Mouse (Mus musculus): ENCODE measurements around the gene Gm7347.
"Not testable (repeated sequence)": the region's sequence is repeated elsewhere in the genome, so short reads cannot be mapped to it uniquely, and the experiment has no call there.

The Gm7347 gene

DNA sequence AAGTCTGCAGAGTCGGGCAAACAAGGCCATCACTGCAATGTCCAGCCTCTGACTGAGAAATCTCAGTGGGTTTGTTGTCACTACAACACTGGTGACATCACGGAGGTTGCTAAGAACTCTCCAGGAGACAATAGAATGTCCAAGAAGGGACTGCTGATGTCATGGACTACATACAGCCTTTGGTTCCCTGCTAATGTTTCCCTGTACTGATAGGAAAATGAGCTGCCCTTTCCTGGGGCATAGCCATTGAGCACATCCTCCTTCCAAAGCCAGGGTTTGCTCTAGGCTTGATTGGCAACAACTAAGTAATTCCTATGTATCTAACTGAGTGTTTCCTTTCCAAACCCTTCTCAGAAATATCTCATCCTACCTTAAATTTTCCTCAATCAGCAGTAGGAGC, at the start of gene Gm7347:
TSS of gene Gm7347 (minus strand) at position 101 of the 400 bp plus-strand sequence.
- not testable (repeated sequence) for DNase-seq (ENCODE audit: low spot score in 2 of 2)

DNA sequence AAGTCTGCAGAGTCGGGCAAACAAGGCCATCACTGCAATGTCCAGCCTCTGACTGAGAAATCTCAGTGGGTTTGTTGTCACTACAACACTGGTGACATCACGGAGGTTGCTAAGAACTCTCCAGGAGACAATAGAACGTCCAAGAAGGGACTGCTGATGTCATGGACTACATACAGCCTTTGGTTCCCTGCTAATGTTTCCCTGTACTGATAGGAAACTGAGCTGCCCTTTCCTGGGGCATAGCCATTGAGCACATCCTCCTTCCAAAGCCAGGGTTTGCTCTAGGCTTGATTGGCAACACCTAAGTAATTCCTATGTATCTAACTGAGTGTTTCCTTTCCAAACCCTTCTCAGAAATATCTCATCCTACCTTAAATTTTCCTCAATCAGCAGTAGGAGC, 46.9 kb upstream of the Gm7347 start, which contains the start of gene 5031410I06Rik:
TSS of gene 5031410I06Rik (minus strand) at position 101 of the 400 bp plus-strand sequence.
- DNase-seq (ENCODE audit: low spot score in 2 of 2) = not testable (repeated sequence)

DNA sequence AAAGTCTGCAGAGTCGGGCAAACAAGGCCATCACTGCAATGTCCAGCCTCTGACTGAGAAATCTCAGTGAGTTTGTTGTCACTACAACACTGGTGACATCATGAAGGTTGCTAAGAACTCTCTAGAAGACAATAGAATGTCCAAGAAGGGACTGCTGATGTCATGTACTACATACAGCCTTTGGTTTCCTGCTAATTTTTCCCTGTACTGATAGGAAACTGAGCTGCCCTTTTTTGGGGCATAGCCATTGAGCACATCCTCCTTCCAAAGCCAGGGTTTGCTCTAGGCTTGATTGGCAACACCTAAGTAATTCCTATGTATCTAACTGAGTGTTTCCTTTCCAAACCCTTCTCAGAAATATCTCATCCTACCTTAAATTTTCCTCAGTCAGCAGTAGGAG, 30.8 kb upstream of the Gm7347 start, which contains the start of gene Gm10471:
TSS of gene Gm10471 (minus strand) at position 101 of the 400 bp plus-strand sequence.
- DNase-seq (ENCODE audit: low spot score in 2 of 2) = not testable (repeated sequence)

DNA sequence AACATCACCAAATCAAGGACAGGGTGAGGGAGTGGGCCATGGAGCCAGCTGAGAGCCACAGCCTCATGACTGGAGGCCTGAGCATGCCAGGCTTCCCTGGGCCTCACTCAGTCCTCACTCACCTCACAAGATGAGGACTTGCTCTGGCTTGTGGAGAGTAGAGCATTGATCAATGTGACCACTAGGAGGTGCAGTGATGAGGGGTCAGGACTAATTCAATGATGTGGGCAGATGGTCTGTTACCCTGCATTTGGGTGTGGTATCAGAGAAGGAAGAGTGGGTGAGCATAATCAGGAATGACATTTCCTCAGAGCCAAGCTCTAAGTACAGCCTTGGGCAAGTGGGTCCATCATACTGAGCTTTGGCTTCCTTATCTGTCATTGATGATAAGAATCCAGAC, 20.6 kb upstream of the Gm7347 start:
- DNase-seq (ENCODE audit: low spot score in 2 of 2) = not testable (repeated sequence)

DNA sequence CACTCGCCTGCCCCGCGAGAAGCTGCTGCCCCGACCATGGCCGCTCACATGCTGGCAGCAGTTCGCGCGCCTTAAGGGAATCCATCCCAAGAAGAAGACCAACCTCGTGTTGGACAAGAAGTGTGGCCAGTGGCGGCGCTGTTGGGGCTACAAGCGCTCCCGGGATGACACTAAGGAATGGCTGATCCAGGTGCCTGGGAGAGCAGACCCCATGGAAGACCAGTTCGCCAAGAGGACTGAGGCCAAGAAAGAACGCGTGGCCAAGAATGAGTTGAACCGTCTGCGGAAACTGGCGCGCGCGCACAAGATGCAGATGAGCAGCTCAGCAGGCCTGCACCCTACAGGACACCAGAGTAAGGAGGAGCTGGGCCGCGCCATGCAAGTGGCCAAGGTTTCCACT, 12.3 kb upstream of the Gm7347 start:
- DNase-seq (ENCODE audit: low spot score in 2 of 2) = no peak

DNA sequence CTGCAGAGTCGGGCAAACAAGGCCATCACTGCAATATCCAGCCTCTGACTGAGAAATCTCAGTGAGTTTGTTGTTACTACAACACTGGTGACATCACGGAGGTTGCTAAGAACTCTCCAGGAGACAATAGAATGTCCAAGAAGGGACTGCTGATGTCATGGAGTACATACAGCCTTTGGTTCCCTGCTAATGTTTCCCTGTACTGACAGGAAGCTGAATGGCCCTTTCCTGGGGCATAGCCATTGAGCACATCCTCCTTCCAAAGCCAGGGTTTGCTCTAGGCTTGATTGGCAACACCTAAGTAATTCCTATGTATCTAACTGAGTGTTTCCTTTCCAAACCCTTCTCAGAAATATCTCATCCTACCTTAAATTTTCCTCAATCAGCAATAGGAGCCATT, 18.9 kb downstream of the Gm7347 start, which contains the start of gene Speer4a:
TSS of gene Speer4a (minus strand) at position 101 of the 400 bp plus-strand sequence.
- not testable (repeated sequence) for DNase-seq (ENCODE audit: low spot score in 2 of 2)

DNA sequence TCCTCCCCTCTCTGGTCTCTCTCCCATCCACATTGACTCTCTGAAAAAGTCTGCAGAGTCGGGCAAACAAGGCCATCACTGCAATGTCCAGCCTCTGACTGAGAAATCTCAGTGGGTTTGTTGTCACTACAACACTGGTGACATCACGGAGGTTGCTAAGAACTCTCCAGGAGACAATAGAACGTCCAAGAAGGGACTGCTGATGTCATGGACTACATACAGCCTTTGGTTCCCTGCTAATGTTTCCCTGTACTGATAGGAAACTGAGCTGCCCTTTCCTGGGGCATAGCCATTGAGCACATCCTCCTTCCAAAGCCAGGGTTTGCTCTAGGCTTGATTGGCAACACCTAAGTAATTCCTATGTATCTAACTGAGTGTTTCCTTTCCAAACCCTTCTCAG, 35.6 kb downstream of the Gm7347 start, which contains the start of gene Gm5862:
TSS of gene Gm5862 (minus strand) at position 101 of the 400 bp plus-strand sequence.
- DNase-seq (ENCODE audit: low spot score in 2 of 2) = not testable (repeated sequence)

DNA sequence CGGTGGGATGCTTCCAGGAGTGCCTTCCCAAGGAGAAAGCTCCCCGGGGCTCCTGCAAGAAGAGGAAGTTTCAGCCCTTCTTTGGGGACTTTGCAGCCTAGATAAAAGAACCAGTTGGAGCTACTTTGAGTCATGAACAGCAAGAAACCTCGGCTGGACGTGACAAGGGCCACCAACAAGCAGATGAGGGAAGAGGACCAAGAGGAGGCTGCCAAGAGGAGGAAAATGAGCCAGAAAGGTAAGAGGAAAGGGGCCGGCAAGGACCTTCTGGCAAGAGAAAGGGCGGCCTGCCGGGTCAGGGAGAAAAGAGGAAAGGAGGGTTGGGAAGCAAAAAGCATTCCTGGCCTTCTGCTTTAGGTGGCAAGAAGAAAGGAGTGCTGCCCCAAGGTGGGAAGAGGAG, 50.7 kb downstream of the Gm7347 start:
- not testable (repeated sequence) for DNase-seq (ENCODE audit: low spot score in 2 of 2)

DNA sequence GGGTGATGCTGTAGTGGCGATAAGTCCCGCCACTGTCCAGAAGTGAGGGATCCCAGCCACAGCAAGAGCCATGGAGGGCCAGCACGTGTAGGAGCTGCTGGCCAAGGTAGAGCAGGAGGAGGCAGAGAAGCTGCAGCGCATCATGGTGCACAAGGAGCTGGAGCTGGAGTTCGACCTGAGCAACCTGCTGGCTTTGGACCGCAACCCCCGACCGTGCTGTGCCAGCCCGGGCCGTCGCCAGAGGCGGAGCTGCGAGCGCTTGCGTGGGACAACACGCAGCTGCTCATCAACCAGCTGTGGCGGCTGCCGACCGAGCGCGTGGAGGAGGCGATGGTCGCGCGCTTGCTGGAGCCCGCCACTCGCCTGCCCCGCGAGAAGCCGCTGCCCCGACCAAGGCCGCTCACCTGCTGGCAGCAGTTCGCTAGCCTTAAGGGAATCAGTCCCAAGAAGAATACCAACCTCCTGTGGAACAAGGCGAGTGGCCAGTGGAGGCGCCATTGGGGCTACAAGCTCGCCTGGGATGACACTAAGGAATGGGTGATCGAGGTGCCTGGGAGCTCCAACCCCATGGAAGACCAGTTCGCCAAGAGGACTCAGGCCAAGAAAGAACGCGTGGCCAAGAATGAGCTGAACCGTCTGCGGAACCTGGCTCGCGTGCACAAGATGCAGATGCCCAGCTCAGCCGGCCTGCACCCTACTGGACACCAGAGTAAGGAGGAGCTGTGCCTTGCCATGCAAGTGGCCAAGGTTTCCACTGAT, 51.3 kb downstream of the Gm7347 start:
- DNase-seq (ENCODE audit: low spot score in 2 of 2) = peak; percentile 8 to 25

DNA sequence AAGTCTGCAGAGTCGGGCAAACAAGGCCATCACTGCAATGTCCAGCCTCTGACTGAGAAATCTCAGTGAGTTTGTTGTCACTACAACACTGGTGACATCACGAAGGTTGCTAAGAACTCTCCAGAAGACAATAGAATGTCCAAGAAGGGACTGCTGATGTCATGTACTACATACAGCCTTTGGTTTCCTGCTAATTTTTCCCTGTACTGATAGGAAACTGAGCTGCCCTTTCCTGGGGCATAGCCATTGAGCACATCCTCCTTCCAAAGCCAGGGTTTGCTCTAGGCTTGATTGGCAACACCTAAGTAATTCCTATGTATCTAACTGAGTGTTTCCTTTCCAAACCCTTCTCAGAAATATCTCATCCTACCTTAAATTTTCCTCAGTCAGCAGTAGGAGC, 53.7 kb downstream of the Gm7347 start, which contains the start of gene Gm1979:
TSS of gene Gm1979 (minus strand) at position 101 of the 400 bp plus-strand sequence.
- not testable (repeated sequence) for DNase-seq (ENCODE audit: low spot score in 2 of 2)
